Mouse (Mus musculus) skeletal muscle tissue, adult 2 months (tissue): ENCODE data around the gene H2-T3.
"Not testable (repeated sequence)": the region's sequence is repeated elsewhere in the genome, so short reads cannot be mapped to it uniquely, and the experiment has no call there.

Experiments
- DNase-seq: peaks from one replicate; pipeline ENCODE4 v3.0.0-alpha.2; 2012; ENCODE audit warnings: low read depth, low spot score

The H2-T3 gene

GRCm38 (mm10) chr17:36190169-36190507, at the start of gene H2-T3:
H2-T3 (minus strand) TSS chr17:36190287.
- no peak for DNase-seq

GRCm38 (mm10) chr17:36237321-36237921, 47.3 kb upstream of the H2-T3 start:
- no peak for DNase-seq

GRCm38 (mm10) chr17:36235300-36235699, 45.2 kb upstream of the H2-T3 start:
- DNase-seq, result not testable (repeated sequence)

GRCm38 (mm10) chr17:36233572-36233971, 43.5 kb upstream of the H2-T3 start:
- DNase-seq, result no peak

- peak; percentile 99 for DNase-seq
Measured at GRCm38 (mm10) chr17:36231318-36231717, 41.2 kb upstream of the H2-T3 start.

GRCm38 (mm10) chr17:36229046-36229445, 39.0 kb upstream of the H2-T3 start:
- DNase-seq, result no peak

- DNase-seq, result no peak
Measured at GRCm38 (mm10) chr17:36226921-36227320, 36.8 kb upstream of the H2-T3 start.

- DNase-seq, result no peak
Measured at GRCm38 (mm10) chr17:36225231-36225824, 35.2 kb upstream of the H2-T3 start.

GRCm38 (mm10) chr17:36224451-36224850, 34.4 kb upstream of the H2-T3 start:
- no peak for DNase-seq

GRCm38 (mm10) chr17:36218594-36219155, 28.6 kb upstream of the H2-T3 start:
- DNase-seq, result no peak

- DNase-seq, result no peak
Measured at GRCm38 (mm10) chr17:36215586-36215985, 25.5 kb upstream of the H2-T3 start.

- DNase-seq, result no peak
Measured at GRCm38 (mm10) chr17:36206846-36207245, 16.8 kb upstream of the H2-T3 start.

- DNase-seq, result no peak
Measured at GRCm38 (mm10) chr17:36205862-36206261, 15.8 kb upstream of the H2-T3 start.

- peak; percentile 10 for DNase-seq
Measured at GRCm38 (mm10) chr17:36205456-36205855, 15.4 kb upstream of the H2-T3 start.

GRCm38 (mm10) chr17:36201851-36202250, 11.8 kb upstream of the H2-T3 start:
- no peak for DNase-seq

- no peak for DNase-seq
Measured at GRCm38 (mm10) chr17:36198317-36198716, 8.2 kb upstream of the H2-T3 start.

- no peak for DNase-seq
Measured at GRCm38 (mm10) chr17:36194471-36194870, 4.4 kb upstream of the H2-T3 start.

- DNase-seq, result peak; percentile 38
Measured at GRCm38 (mm10) chr17:36193546-36194141, 3.6 kb upstream of the H2-T3 start.

- no peak for DNase-seq
Measured at GRCm38 (mm10) chr17:36192371-36192770, 2.3 kb upstream of the H2-T3 start.

GRCm38 (mm10) chr17:36189491-36190168, 457 bp downstream of the H2-T3 start:
- no peak for DNase-seq

GRCm38 (mm10) chr17:36187540-36187939, 2.5 kb downstream of the H2-T3 start:
- DNase-seq, result no peak

- no peak for DNase-seq
Measured at GRCm38 (mm10) chr17:36182212-36182611, 7.9 kb downstream of the H2-T3 start.
